Mouse (Mus musculus) ES-Bruce4 (cell line): ENCODE data around the gene Gm30302. TPM values are rescaled to one million over a fixed set of nuclear protein-coding genes. Genes with fewer than 3 reads are reported as not detected.

Experiments used
- H3K27ac ChIP-seq: 2 replicates; pipeline ENCODE4 v1.5.1; 2012; ENCODE audit warnings: low read length, inconsistent platforms; ENCODE audit not compliant: insufficient read depth
- H3K27me3 ChIP-seq: 2 replicates; pipeline ENCODE4 v1.6.1; 2012; ENCODE audit warnings: mild to moderate bottlenecking, low read length, inconsistent platforms; ENCODE audit not compliant: control insufficient read depth, poor library complexity, insufficient read depth, severe bottlenecking
- H3K36me3 ChIP-seq: 2 replicates; pipeline ENCODE4 v1.6.1; 2012; ENCODE audit warnings: inconsistent platforms, mild to moderate bottlenecking, low read length, moderate library complexity; ENCODE audit not compliant: control insufficient read depth, poor library complexity, insufficient read depth, severe bottlenecking
- H3K4me1 ChIP-seq: one replicate; pipeline ENCODE4 v1.8.1; 2011; ENCODE audit warnings: low read length; ENCODE audit not compliant: control insufficient read depth, insufficient read depth
- H3K4me3 ChIP-seq: 2 replicates; pipeline ENCODE4 v1.5.1; 2011; ENCODE audit warnings: low read depth, mild to moderate bottlenecking, low read length
- H3K9ac ChIP-seq: 2 replicates; pipeline ENCODE4 v1.6.1; 2012; ENCODE audit warnings: low read depth, mild to moderate bottlenecking, inconsistent platforms; ENCODE audit not compliant: poor library complexity, severe bottlenecking
- H3K9me3 ChIP-seq: replicated peaks from 2 replicates; pipeline ENCODE4 v1.6.1; 2012; ENCODE audit warnings: mild to moderate bottlenecking, low read length, inconsistent platforms; ENCODE audit not compliant: control insufficient read depth, poor library complexity, insufficient read depth, severe bottlenecking
- CTCF ChIP-seq: IDR thresholded peaks from one replicate; pipeline ENCODE4 v1.8.1; 2011; ENCODE audit warnings: low read depth, low read length
- EP300 ChIP-seq: IDR thresholded peaks from 2 replicates; pipeline ENCODE4 v1.6.1; 2011; ENCODE audit warnings: low read depth, low read length; ENCODE audit not compliant: insufficient read depth
- POLR2A ChIP-seq: IDR thresholded peaks from one replicate; pipeline ENCODE4 v1.8.1; 2011; ENCODE audit warnings: low read length; ENCODE audit not compliant: insufficient read depth
- polyA plus RNA-seq: library from polyadenylated mRNA; stranded (reverse); fragments of >200 nt; gene quantifications from 2 replicates; pipeline ENCODE4 v1.2.4, GENCODE M21; 2011; ENCODE audit warnings: low read depth; ENCODE audit not compliant: missing spikeins, insufficient read depth, insufficient read length

Gm30302 gene
- not detected in 2 replicates for polyA plus RNA-seq

GRCm38 (mm10) chr13:49798901-49799300 lies at the start of gene Gm30302:
Gene Gm30302, minus strand, starts transcription at chr13:49799001.
- H3K4me3 ChIP-seq, result no peak within 1 kb of the TSS
- peaks cover 3% of the 10 kb centered on the region; the same call in 1 of the 2 replicates for H3K9me3 ChIP-seq
- H3K27ac ChIP-seq, result no peak within 1 kb of the TSS
- no peak within 1 kb of the TSS for H3K9ac ChIP-seq
- TF ChIP-seq EP300, result no peak
- TF ChIP-seq CTCF, result no peak
- TF ChIP-seq POLR2A, result no peak
- H3K36me3 ChIP-seq, result no peaks in the 10 kb centered on the region
- H3K27me3 ChIP-seq, result no peaks in the 10 kb centered on the region
- no peaks in the 10 kb centered on the region for H3K4me1 ChIP-seq

GRCm38 (mm10) chr13:49846751-49847150 lies 48.0 kb upstream of the Gm30302 start:
- no peak overlapping the region for H3K9ac ChIP-seq
- no peak for TF ChIP-seq CTCF
- no peak for TF ChIP-seq POLR2A
- TF ChIP-seq EP300, result no peak
- no peaks in the 10 kb centered on the region for H3K4me1 ChIP-seq
- H3K4me3 ChIP-seq, result no peak overlapping the region
- no peaks in the 10 kb centered on the region for H3K27me3 ChIP-seq
- no peak overlapping the region for H3K27ac ChIP-seq
- H3K36me3 ChIP-seq, result no peaks in the 10 kb centered on the region
- no peaks in the 10 kb centered on the region for H3K9me3 ChIP-seq

GRCm38 (mm10) chr13:49846141-49846540 lies 47.3 kb upstream of the Gm30302 start:
- Histone ChIP-seq H3K4me1 (no peaks in the 10 kb centered on the region), H3K27ac (no peak overlapping the region), H3K9ac (no peak overlapping the region), H3K27me3 (no peaks in the 10 kb centered on the region), H3K4me3 (no peak overlapping the region), H3K36me3 (no peaks in the 10 kb centered on the region), H3K9me3 (no peaks in the 10 kb centered on the region)
- TF ChIP-seq POLR2A, result no peak
- no peak for TF ChIP-seq CTCF
- TF ChIP-seq EP300, result no peak

- Histone ChIP-seq H3K4me3 (no peak overlapping the region), H3K4me1 (no peaks in the 10 kb centered on the region), H3K9ac (no peak overlapping the region), H3K27me3 (no peaks in the 10 kb centered on the region), H3K27ac (no peak overlapping the region), H3K36me3 (no peaks in the 10 kb centered on the region), H3K9me3 (no peaks in the 10 kb centered on the region)
- TF ChIP-seq POLR2A, result no peak
- no peak for TF ChIP-seq EP300
- TF ChIP-seq CTCF, result no peak
These were observed 46.9 kb upstream of the Gm30302 start for GRCm38 (mm10) chr13:49845663-49846062.

- no peak overlapping the region for H3K4me3 ChIP-seq
- H3K36me3 ChIP-seq, result no peaks in the 10 kb centered on the region
- H3K9me3 ChIP-seq, result no peaks in the 10 kb centered on the region
- no peaks in the 10 kb centered on the region for H3K4me1 ChIP-seq
- TF ChIP-seq EP300 (no peak), POLR2A (no peak), CTCF (no peak)
- H3K27me3 ChIP-seq, result no peaks in the 10 kb centered on the region
- no peak overlapping the region for H3K27ac ChIP-seq
- H3K9ac ChIP-seq, result no peak overlapping the region
These were observed 45.3 kb upstream of the Gm30302 start for GRCm38 (mm10) chr13:49844071-49844470.

- Histone ChIP-seq H3K4me3 (no peak overlapping the region), H3K27me3 (no peaks in the 10 kb centered on the region), H3K4me1 (no peaks in the 10 kb centered on the region), H3K27ac (no peak overlapping the region), H3K9ac (no peak overlapping the region), H3K36me3 (no peaks in the 10 kb centered on the region), H3K9me3 (no peaks in the 10 kb centered on the region)
- TF ChIP-seq POLR2A (no peak), CTCF (no peak), EP300 (no peak)
These were observed 42.4 kb upstream of the Gm30302 start for GRCm38 (mm10) chr13:49841186-49841585.
